Mouse (Mus musculus) liver, embryonic 13.5 days (tissue): ENCODE results near the gene Sptb. TPM values are rescaled to one million over a fixed set of nuclear protein-coding genes. Genes with fewer than 3 reads are reported as not detected.
A peak's percentile ranks its signal among the peaks of the same experiment; 100 is the strongest.

Experiments used
- ATAC-seq: fragments of 200-750 bp; cut with Nextera tagmentation; 2 replicates; pipeline ENCODE4 v1.8.0; 2017; ENCODE audit warnings: low read depth, mild to moderate bottlenecking, moderate number of reproducible peaks, moderate library complexity
- DNase-seq: peaks from one replicate; pipeline ENCODE4 v3.0.0; 2022
- H3K27ac ChIP-seq: fragments of 300-500 bp; sonication (generic); 2 replicates; pipeline ENCODE4 v1.5.1; 2015; ENCODE audit warnings: moderate library complexity, mild to moderate bottlenecking, inconsistent platforms
- H3K27me3 ChIP-seq: fragments of 300-500 bp; sonication (generic); 2 replicates; pipeline ENCODE4 v1.6.1; 2015; ENCODE audit warnings: mild to moderate bottlenecking, inconsistent platforms
- H3K36me3 ChIP-seq: fragments of 300-500 bp; sonication (generic); 2 replicates; pipeline ENCODE4 v1.6.1; 2015; ENCODE audit warnings: mild to moderate bottlenecking, inconsistent platforms
- H3K4me1 ChIP-seq: fragments of 300-500 bp; sonication (generic); replicated peaks from 2 replicates; pipeline ENCODE4 v1.6.1; 2015; ENCODE audit warnings: inconsistent platforms
- H3K4me2 ChIP-seq: fragments of 300-500 bp; sonication (generic); 2 replicates; pipeline ENCODE4 v1.6.1; 2015; ENCODE audit warnings: inconsistent platforms, mild to moderate bottlenecking, moderate library complexity
- H3K4me3 ChIP-seq: fragments of 300-500 bp; sonication (generic); replicated peaks from 2 replicates; pipeline ENCODE4 v1.5.1; 2015; ENCODE audit warnings: mild to moderate bottlenecking, inconsistent platforms
- H3K9ac ChIP-seq: fragments of 300-500 bp; sonication (generic); 2 replicates; pipeline ENCODE4 v1.6.1; 2015; ENCODE audit warnings: mild to moderate bottlenecking, inconsistent platforms
- H3K9me3 ChIP-seq: fragments of 300-500 bp; sonication (generic); replicated peaks from 2 replicates; pipeline ENCODE4 v1.6.1; 2016; ENCODE audit warnings: inconsistent platforms
- WGBS: fragments of 180-500 bp; shearing (Covaris S2); methylation state at CpG from one replicate; pipeline ENCODE4 v1.1.7; 2015; ENCODE audit not compliant: insufficient replicate concordance; 5-methylcytosine and 5-hydroxymethylcytosine counted together
- polyA plus RNA-seq: library from polyadenylated mRNA; unstranded; fragments of >200 nt; fragmentation: Nextera tagmentation; extraction: Ambion mirVana; gene quantifications from 2 replicates; pipeline ENCODE4 v1.2.1, GENCODE M21; 2015

Gene Sptb
- polyA plus RNA-seq, 1 experiment from 2014 or later: 39.7 TPM

DNA sequence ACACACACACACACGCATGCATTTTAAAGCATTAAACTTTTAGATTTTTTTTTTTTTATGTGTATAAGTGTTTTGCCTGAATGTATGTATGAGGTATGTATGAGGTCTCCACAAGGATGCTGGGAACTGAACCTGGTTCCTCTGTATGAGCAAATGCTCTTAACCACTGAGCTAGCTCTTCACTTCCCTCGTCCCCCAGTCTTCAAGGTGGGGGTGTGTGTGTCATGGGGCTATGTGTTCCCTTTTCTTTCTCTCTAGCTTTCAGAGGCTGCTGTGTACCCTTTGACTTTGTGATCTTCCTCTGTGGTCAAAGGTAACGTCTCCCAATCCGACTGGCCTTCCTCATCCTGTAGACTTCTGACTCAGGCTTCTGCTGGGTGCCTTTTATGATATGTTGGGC lies 157.4 kb downstream of the Sptb start:
- no peak for DNase-seq
- WGBS: 50% methylated on average over 4 of the region's 4 CpGs
- peaks cover 59% of the 10 kb centered on the region for H3K4me1 ChIP-seq
- no peaks in the 10 kb centered on the region for H3K9me3 ChIP-seq
- H3K36me3 ChIP-seq: no peaks in the 10 kb centered on the region
- H3K27me3 ChIP-seq: peaks cover 15% of the 10 kb centered on the region
- ATAC-seq: no peak
- H3K4me3 ChIP-seq: no peak overlapping the region
- no peak overlapping the region for H3K27ac ChIP-seq
- no peak overlapping the region for H3K9ac ChIP-seq
- H3K4me2 ChIP-seq: no peak overlapping the region

- Histone ChIP-seq H3K36me3 (no peaks in the 10 kb centered on the region), H3K27ac (no peak overlapping the region), H3K9ac (no peak overlapping the region), H3K4me1 (peaks cover 62% of the 10 kb centered on the region), H3K4me2 (no peak overlapping the region), H3K4me3 (no peak overlapping the region), H3K9me3 (no peaks in the 10 kb centered on the region), H3K27me3 (peaks cover 21% of the 10 kb centered on the region)
- 41% methylated on average over 8 of the region's 8 CpGs for WGBS
- ATAC-seq (no peak), DNase-seq (no peak)
Observed at GRCm38 (mm10) chr12:76552321-76552720, 158.0 kb downstream of the Sptb start.

GRCm38 (mm10) chr12:76549203-76549602 lies 161.1 kb downstream of the Sptb start:
- Histone ChIP-seq H3K4me2 (no peak overlapping the region), H3K4me3 (no peak overlapping the region), H3K36me3 (no peaks in the 10 kb centered on the region), H3K9me3 (no peaks in the 10 kb centered on the region), H3K9ac (no peak overlapping the region), H3K4me1 (peaks cover 66% of the 10 kb centered on the region), H3K27me3 (peaks cover 30% of the 10 kb centered on the region), H3K27ac (no peak overlapping the region)
- DNase-seq (no peak), ATAC-seq (no peak)
- WGBS: 73% methylated on average over 3 of the region's 3 CpGs

DNA sequence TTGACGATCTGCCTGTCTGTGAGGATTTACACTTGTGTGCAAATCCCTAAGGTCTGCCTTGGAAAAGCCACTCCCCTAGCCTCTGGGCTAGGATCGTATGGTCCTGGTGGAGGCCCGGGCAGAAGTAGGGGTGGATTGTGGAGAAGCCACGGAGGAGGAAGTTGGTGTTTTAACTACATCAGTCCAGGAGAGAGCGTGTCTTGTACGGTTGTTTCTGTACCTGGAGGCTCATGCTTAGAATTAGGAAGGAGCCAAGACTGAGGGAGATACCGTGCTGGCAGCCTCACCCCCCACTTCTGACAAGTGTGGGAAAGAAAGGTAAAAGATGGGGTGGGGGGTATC lies 162.3 kb downstream of the Sptb start:
- 0 out of 2 replicates have a peak, but pooled peaks have one; percentile 18 for ATAC-seq
- H3K4me1 ChIP-seq: peaks cover 54% of the 10 kb centered on the region
- H3K9ac ChIP-seq: 0 out of 2 replicates have a peak overlapping the region, but pooled peaks have one; percentile 11
- no peaks in the 10 kb centered on the region for H3K9me3 ChIP-seq
- no peaks in the 10 kb centered on the region for H3K36me3 ChIP-seq
- WGBS: 18% methylated on average over 7 of the region's 7 CpGs
- H3K4me2 ChIP-seq: no peak overlapping the region
- H3K4me3 ChIP-seq: no peak overlapping the region
- H3K27ac ChIP-seq: peak overlapping the region; percentile 34; the same call in 1 of the 2 replicates
- H3K27me3 ChIP-seq: peaks cover 30% of the 10 kb centered on the region
- no peak for DNase-seq

DNA sequence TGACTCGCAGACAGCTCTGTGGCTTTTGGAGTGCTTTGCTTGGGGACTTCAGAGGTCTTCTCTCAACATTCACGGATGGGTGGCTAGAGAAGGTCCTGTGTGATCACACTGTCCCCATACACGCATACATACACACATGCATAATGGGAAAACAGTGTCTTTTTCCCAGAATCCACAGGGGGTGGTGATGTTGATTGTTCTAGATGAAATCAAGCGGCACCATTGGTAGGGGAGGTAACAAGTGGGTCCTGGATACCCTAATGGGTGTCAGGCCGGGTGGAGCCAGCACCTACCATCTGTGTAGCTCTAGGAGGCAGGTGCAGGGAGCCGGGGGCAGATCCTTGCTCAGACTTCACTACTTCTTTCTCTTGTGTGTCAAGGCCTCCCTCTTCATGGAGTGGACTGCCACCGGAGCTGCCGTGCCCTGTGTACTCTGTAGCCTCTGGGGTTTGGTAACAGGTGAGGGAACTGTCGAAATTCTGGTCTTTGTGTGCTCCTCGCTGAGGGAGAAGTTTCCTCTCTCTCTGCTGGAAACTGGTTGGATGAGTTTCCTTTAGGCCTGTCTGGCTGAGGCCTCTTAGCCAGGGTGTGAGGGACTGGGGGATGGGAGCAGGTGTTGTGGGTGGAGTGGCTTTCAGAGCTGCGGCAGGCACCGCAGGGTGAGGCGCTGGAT lies 162.8 kb downstream of the Sptb start:
- peak; percentile 23 for ATAC-seq
- Histone ChIP-seq H3K4me1 (peaks cover 52% of the 10 kb centered on the region), H3K4me2 (peak overlapping the region; percentile 39; the same call in 1 of the 2 replicates), H3K9ac (no peak overlapping the region), H3K36me3 (no peaks in the 10 kb centered on the region), H3K27me3 (peaks cover 30% of the 10 kb centered on the region), H3K27ac (peak overlapping the region; percentile 34; the same call in 1 of the 2 replicates), H3K4me3 (no peak overlapping the region), H3K9me3 (no peaks in the 10 kb centered on the region)
- no peak for DNase-seq
- WGBS: 45% methylated on average over 13 of the region's 13 CpGs

DNA sequence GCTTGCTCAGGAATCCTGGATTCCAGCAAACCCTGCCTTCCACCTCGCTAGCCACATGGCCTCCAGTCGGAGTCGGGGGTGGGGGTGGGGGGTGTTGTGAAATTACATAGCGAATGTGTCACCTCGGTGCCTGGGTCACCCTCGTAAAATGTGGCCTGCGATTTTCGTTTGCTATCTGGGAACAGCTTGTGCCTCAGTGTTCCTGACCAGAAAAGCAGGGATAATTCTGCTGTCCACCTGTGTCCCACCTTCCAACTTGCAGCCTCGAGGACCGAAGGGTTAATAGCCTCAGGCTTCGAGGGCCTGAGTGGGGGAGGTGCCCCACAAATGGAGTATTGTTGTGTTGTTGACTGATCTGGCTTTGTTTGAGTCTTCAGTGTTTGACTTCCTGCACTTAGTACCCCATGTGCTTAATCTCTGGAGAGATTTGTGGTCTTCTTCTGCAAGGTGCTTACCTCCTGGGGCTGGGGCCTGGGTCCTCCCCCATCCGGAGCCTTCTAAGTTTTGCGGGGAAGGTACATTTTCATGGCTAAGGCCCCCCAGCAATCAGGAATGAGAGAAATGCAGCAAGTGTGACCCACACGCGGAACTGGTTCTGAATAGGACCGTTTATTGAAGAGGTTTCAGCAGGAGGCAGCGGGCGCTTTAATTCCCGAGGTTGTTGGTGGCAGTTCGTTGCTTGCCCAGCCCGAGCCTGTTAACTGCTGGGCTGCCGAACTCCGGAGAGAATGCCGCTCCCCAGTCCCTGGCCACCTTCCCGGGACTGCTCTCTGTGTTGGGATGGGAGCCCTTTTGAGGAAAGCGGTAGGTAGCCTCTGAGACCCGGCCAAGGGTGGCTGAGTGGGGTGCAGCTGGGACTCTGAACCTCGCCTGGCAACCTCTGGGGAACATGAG lies 163.7 kb downstream of the Sptb start:
- DNase-seq (no peak), ATAC-seq (no peak)
- peaks cover 50% of the 10 kb centered on the region for H3K4me1 ChIP-seq
- H3K27ac ChIP-seq: 0 out of 2 replicates have a peak overlapping the region, but pooled peaks have one; percentile 34
- H3K36me3 ChIP-seq: no peaks in the 10 kb centered on the region
- H3K9me3 ChIP-seq: no peaks in the 10 kb centered on the region
- peak overlapping the region; percentile 39 for H3K4me2 ChIP-seq
- no peak overlapping the region for H3K4me3 ChIP-seq
- 29% methylated on average over 28 of the region's 28 CpGs for WGBS
- no peak overlapping the region for H3K9ac ChIP-seq
- H3K27me3 ChIP-seq: peaks cover 30% of the 10 kb centered on the region

DNA sequence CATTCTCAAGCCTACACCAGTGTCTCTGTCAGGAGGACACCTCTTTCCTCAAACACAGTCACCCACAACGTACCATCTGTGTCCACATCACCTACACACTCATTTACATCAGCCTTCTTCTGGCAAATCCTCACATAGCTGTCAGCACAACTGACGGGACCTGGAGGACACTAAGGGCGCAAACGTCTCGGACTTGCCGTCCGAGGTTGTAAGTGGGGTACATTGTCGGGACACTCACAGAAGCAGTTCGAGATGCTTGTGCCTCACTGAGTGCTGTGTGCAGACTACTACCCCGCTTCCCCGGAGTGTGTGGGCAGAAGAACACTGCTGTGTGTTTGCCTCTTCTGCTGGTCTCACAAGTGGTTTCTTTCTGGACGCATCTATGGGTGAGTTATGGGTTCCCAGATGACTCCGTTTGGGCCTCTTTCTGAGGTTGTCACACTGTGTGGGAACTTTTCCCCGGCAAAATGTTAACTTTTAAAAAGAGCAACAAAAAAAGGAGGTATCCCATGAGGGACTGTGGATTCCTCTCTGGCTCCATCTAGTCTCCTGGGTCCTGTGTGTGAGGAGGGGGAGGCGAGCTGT lies 164.5 kb downstream of the Sptb start:
- no peaks in the 10 kb centered on the region for H3K9me3 ChIP-seq
- WGBS: 58% methylated on average over 15 of the region's 15 CpGs
- peak overlapping the region; percentile 39 for H3K4me2 ChIP-seq
- no peak overlapping the region for H3K4me3 ChIP-seq
- DNase-seq: no peak
- ATAC-seq: no peak
- 0 out of 2 replicates have a peak overlapping the region, but pooled peaks have one; percentile 29 for H3K27ac ChIP-seq
- H3K36me3 ChIP-seq: no peaks in the 10 kb centered on the region
- H3K27me3 ChIP-seq: peaks cover 30% of the 10 kb centered on the region
- peaks cover 56% of the 10 kb centered on the region for H3K4me1 ChIP-seq
- H3K9ac ChIP-seq: no peak overlapping the region

GRCm38 (mm10) chr12:76541879-76542278 lies 168.5 kb downstream of the Sptb start:
- WGBS: 70% methylated on average over 6 of the region's 6 CpGs
- peaks cover 19% of the 10 kb centered on the region for H3K27me3 ChIP-seq
- no peak overlapping the region for H3K9ac ChIP-seq
- H3K4me3 ChIP-seq: no peak overlapping the region
- peak overlapping the region; percentile 23; the same call in 1 of the 2 replicates for H3K27ac ChIP-seq
- no peak for ATAC-seq
- H3K36me3 ChIP-seq: no peaks in the 10 kb centered on the region
- DNase-seq: no peak
- no peaks in the 10 kb centered on the region for H3K9me3 ChIP-seq
- no peak overlapping the region for H3K4me2 ChIP-seq
- H3K4me1 ChIP-seq: peaks cover 52% of the 10 kb centered on the region

GRCm38 (mm10) chr12:76541475-76541874 lies 168.9 kb downstream of the Sptb start:
- Histone ChIP-seq H3K36me3 (no peaks in the 10 kb centered on the region), H3K4me1 (peaks cover 52% of the 10 kb centered on the region), H3K27ac (peak overlapping the region; percentile 23; the same call in 1 of the 2 replicates), H3K4me3 (no peak overlapping the region), H3K9me3 (no peaks in the 10 kb centered on the region), H3K4me2 (no peak overlapping the region), H3K9ac (no peak overlapping the region), H3K27me3 (peaks cover 19% of the 10 kb centered on the region)
- no peak for ATAC-seq
- DNase-seq: no peak
- WGBS: 46% methylated on average over 8 of the region's 8 CpGs

- ATAC-seq: no peak
- WGBS: 65% methylated on average over 10 of the region's 10 CpGs
- Histone ChIP-seq H3K4me2 (no peak overlapping the region), H3K4me1 (peaks cover 51% of the 10 kb centered on the region), H3K9ac (no peak overlapping the region), H3K36me3 (no peaks in the 10 kb centered on the region), H3K4me3 (no peak overlapping the region), H3K9me3 (no peaks in the 10 kb centered on the region), H3K27ac (no peak overlapping the region), H3K27me3 (peaks cover 20% of the 10 kb centered on the region)
- no peak for DNase-seq
Observed at GRCm38 (mm10) chr12:76540701-76541221, 169.6 kb downstream of the Sptb start.

DNA sequence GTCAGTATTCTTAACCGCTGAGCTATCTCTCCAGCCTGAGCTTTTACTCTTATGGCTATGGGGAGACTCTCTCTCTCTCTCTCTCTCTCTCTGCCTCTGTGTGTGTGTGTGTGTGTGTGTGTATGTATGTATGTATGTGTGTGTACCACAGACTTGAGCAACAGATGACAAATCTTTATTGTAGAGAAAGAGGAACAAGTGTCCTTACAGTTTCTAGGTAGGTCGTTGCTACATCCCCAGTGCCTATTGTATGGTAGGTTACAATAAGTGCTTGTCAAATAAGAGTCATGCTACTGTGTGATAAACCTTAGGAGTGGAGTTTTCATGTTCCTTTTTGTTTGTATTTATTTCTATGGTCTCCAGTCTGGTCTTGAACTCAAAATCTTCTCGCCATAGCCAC lies 170.2 kb downstream of the Sptb start:
- no peak overlapping the region for H3K4me2 ChIP-seq
- no peak overlapping the region for H3K9ac ChIP-seq
- peaks cover 26% of the 10 kb centered on the region for H3K27me3 ChIP-seq
- H3K36me3 ChIP-seq: no peaks in the 10 kb centered on the region
- no peak overlapping the region for H3K27ac ChIP-seq
- DNase-seq: no peak
- 69% methylated on average over 3 of the region's 3 CpGs for WGBS
- H3K4me1 ChIP-seq: peaks cover 52% of the 10 kb centered on the region
- H3K9me3 ChIP-seq: no peaks in the 10 kb centered on the region
- no peak for ATAC-seq
- no peak overlapping the region for H3K4me3 ChIP-seq
